Mouse (Mus musculus) left cerebral cortex, postnatal 36 days (tissue): ENCODE measurements around the gene Tmed8. TPM values are rescaled to one million over a fixed set of nuclear protein-coding genes. Genes with fewer than 3 reads are reported as not detected.
"Not testable (repeated sequence)": the region's sequence is repeated elsewhere in the genome, so short reads cannot be mapped to it uniquely, and the experiment has no call there.

Experiments
- DNase-seq, 2 experiments: peaks; one replicate each; pipeline ENCODE4 v3.0.0; 2021 to 2022; ENCODE audit warnings: low spot score in 2 of 2, mixed read lengths in 1 of 2
- intact Hi-C: fragments of 180-260 bp; cut with DNase I; formaldehyde crosslinking; loops from one replicate; pipeline ENCODE4 v1.15.1; 2025
- total RNA-seq, 2 experiments: library from RNA; stranded (reverse); gene quantifications; 2 replicates each; pipeline ENCODE4 v1.2.3; 2021

The Tmed8 gene
- total RNA-seq, 2 experiments from 2014 or later = 28.0 to 29.1 TPM

- intact Hi-C loops = no loop called here
- DNase-seq = no peak
These were observed 24.9 kb downstream of the Tmed8 start for GRCm38 (mm10) chr12:87175194-87175946.

GRCm38 (mm10) chr12:87160815-87161214, 39.4 kb downstream of the Tmed8 start:
- DNase-seq = no peak
- intact Hi-C loops = no loop called here

- intact Hi-C loops = no loop called here
- no peak for DNase-seq
These were observed 39.9 kb downstream of the Tmed8 start for GRCm38 (mm10) chr12:87160310-87160709.

GRCm38 (mm10) chr12:87158099-87158498, 42.2 kb downstream of the Tmed8 start:
- intact Hi-C loops = no loop called here
- no peak for DNase-seq

GRCm38 (mm10) chr12:87157361-87157760, 42.9 kb downstream of the Tmed8 start:
- DNase-seq = no peak
- intact Hi-C loops = no loop called here

GRCm38 (mm10) chr12:87154448-87154847, 45.8 kb downstream of the Tmed8 start:
- intact Hi-C loops, DNase-seq: not testable (repeated sequence)

GRCm38 (mm10) chr12:87149471-87149870, 50.8 kb downstream of the Tmed8 start:
- intact Hi-C loops = loop anchor here (5.0 kb wide), 1 partner anchor 53 kb away; the partner anchor contains the start of gene Tmed8
- no peak for DNase-seq

- no peak for DNase-seq
- intact Hi-C loops = loop anchor here (5.0 kb wide), 1 partner anchor 54 kb away; the partner anchor contains the start of gene Tmed8
These were observed 52.1 kb downstream of the Tmed8 start for GRCm38 (mm10) chr12:87148136-87148535.

- intact Hi-C loops = loop anchor here (5.0 kb wide), 1 partner anchor 55 kb away; the partner anchor contains the start of gene Tmed8
- DNase-seq = peak; percentile 94 to 95
These were observed 52.7 kb downstream of the Tmed8 start, which contains the start of gene Pomt2 for GRCm38 (mm10) chr12:87147395-87148089. TSS of gene Pomt2 (minus strand) at chr12:87147968.

- intact Hi-C loops = loop anchor here (5.0 kb wide), 1 partner anchor 55 kb away; the partner anchor contains the start of gene Tmed8
- DNase-seq = peak; percentile 85 to 88
These were observed 53.3 kb downstream of the Tmed8 start, which contains the start of gene Gstz1 for GRCm38 (mm10) chr12:87146966-87147365. TSS of gene Gstz1 (plus strand) at chr12:87147165.

GRCm38 (mm10) chr12:87142156-87142555, 58.1 kb downstream of the Tmed8 start:
- no peak for DNase-seq
- intact Hi-C loops = no loop called here

GRCm38 (mm10) chr12:87138768-87139167, 61.5 kb downstream of the Tmed8 start:
- DNase-seq = no peak
- intact Hi-C loops = no loop called here

GRCm38 (mm10) chr12:87138342-87138701, 61.9 kb downstream of the Tmed8 start:
- DNase-seq = no peak
- intact Hi-C loops = no loop called here

GRCm38 (mm10) chr12:87137439-87138341, 62.6 kb downstream of the Tmed8 start:
- no peak for DNase-seq
- intact Hi-C loops = no loop called here

GRCm38 (mm10) chr12:87132784-87133183, 67.5 kb downstream of the Tmed8 start:
- DNase-seq = no peak
- intact Hi-C loops = no loop called here

- DNase-seq = no peak
- intact Hi-C loops = no loop called here
These were observed 68.0 kb downstream of the Tmed8 start for GRCm38 (mm10) chr12:87132210-87132609.

- intact Hi-C loops = no loop called here
These were observed 68.6 kb downstream of the Tmed8 start for GRCm38 (mm10) chr12:87131619-87132018.

GRCm38 (mm10) chr12:87131181-87131580, 69.1 kb downstream of the Tmed8 start:
- no peak for DNase-seq

More at GRCm38 (mm10) chr12:87131619-87132018, 68.6 kb downstream of the Tmed8 start:
- no peak for DNase-seq

GRCm38 (mm10) chr12:87130224-87130623, 70.0 kb downstream of the Tmed8 start:
- intact Hi-C loops = no loop called here
- DNase-seq = no peak

More at GRCm38 (mm10) chr12:87131181-87131580, 69.1 kb downstream of the Tmed8 start:
- intact Hi-C loops = no loop called here
